Mouse (Mus musculus): ENCODE data around the gene Msmp. TPM values are rescaled to one million over a fixed set of nuclear protein-coding genes. Genes with fewer than 3 reads are reported as not detected.
"Not testable (repeated sequence)": the region's sequence is repeated elsewhere in the genome, so short reads cannot be mapped to it uniquely, and the experiment has no call there.

The Msmp gene
- polyA plus RNA-seq, 1 experiment from 2014 or later: 2.1 TPM

DNA sequence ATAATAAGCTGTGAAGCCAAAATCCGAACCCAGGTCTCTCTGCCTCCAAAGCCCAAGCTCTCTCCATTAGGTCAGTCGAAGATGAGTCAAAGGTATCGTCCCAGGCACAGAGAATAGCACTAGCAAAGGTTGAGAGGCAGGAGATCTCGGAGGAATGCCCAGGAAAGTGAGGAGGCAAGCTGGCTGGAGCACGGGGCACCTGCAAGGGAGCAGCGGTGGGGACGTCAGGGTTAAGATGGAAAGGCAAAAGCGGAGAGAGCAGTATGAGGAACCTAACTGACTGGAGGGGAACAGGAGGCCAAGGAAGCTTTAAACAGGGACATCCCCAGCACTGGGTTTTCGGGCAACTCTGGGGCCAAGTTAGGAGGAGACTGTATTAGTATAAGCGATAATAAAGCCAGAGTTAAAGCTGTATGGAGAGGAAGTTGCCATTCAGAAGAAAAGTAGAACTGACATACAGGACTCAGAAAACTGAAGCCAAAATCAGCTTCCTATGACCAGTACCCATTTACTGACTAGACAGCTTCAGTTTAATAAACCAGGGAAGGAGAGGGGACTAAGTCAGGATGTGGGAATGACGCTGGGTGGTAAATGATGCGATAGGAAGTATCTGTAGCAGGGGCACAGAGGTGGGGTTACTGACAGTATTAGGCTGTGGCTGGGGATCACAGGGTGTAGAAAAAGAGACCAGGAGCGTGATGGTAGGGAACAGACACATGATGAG is 24.6 kb downstream of the Msmp start:
- no peaks in the 10 kb centered on the region for H3K27me3 ChIP-seq (replicated peaks)
- peak overlapping the region; percentile 86 for H3K4me2 ChIP-seq
- H3K36me3 ChIP-seq: peaks cover 43% of the 10 kb centered on the region
- peaks cover 58% of the 10 kb centered on the region for H3K4me1 ChIP-seq
- H3K9ac ChIP-seq: peak overlapping the region; percentile 98
- H3K9me3 ChIP-seq: no peaks in the 10 kb centered on the region
- H3K4me3 ChIP-seq: peak overlapping the region; percentile 85
- 47% methylated on average over 13 of the region's 13 CpGs for WGBS
- H3K27ac ChIP-seq (replicated peaks): peak overlapping the region; percentile 100
- ATAC-seq (ENCODE audit: extremely low read depth, insufficient number of reproducible peaks, low FRiP score, low TSS enrichment): no peak

- Histone ChIP-seq H3K4me1 (peaks cover 53% of the 10 kb centered on the region), H3K4me2 (peak overlapping the region; percentile 86), H3K9ac (peak overlapping the region; percentile 98), H3K27me3 (replicated peaks) (no peaks in the 10 kb centered on the region), H3K36me3 (peaks cover 45% of the 10 kb centered on the region), H3K4me3 (peak overlapping the region; percentile 85), H3K27ac (replicated peaks) (peak overlapping the region; percentile 100), H3K9me3 (no peaks in the 10 kb centered on the region)
- ATAC-seq (ENCODE audit: extremely low read depth, insufficient number of reproducible peaks, low FRiP score, low TSS enrichment): 0 out of 2 replicates have a peak, but pooled peaks have one; percentile 23
- WGBS: 10% methylated on average over 13 of the region's 13 CpGs
Observed at GRCm38 (mm10) chr4:43558631-43559356, 25.5 kb downstream of the Msmp start.

GRCm38 (mm10) chr4:43558028-43558630 is 26.2 kb downstream of the Msmp start:
- no peaks in the 10 kb centered on the region for H3K27me3 ChIP-seq (replicated peaks)
- peak overlapping the region; percentile 85 for H3K4me3 ChIP-seq
- peak overlapping the region; percentile 100 for H3K27ac ChIP-seq (replicated peaks)
- no peak for ATAC-seq (ENCODE audit: extremely low read depth, insufficient number of reproducible peaks, low FRiP score, low TSS enrichment)
- H3K4me2 ChIP-seq: peak overlapping the region; percentile 86
- no peaks in the 10 kb centered on the region for H3K9me3 ChIP-seq
- peaks cover 46% of the 10 kb centered on the region for H3K4me1 ChIP-seq
- H3K9ac ChIP-seq: peak overlapping the region; percentile 98
- H3K36me3 ChIP-seq: peaks cover 51% of the 10 kb centered on the region
- 4% methylated on average over 5 of the region's 5 CpGs for WGBS

GRCm38 (mm10) chr4:43555926-43556325 is 28.4 kb downstream of the Msmp start:
- Histone ChIP-seq H3K4me1 (peaks cover 41% of the 10 kb centered on the region), H3K9ac (no peak overlapping the region), H3K27ac (replicated peaks) (no peak overlapping the region), H3K4me2 (no peak overlapping the region), H3K4me3 (no peak overlapping the region), H3K36me3 (peaks cover 73% of the 10 kb centered on the region), H3K27me3 (replicated peaks) (no peaks in the 10 kb centered on the region), H3K9me3 (peaks cover 9% of the 10 kb centered on the region)
- 93% methylated on average over 7 of the region's 7 CpGs for WGBS
- no peak for ATAC-seq (ENCODE audit: extremely low read depth, insufficient number of reproducible peaks, low FRiP score, low TSS enrichment)

GRCm38 (mm10) chr4:43553891-43554290 is 30.4 kb downstream of the Msmp start:
- Histone ChIP-seq H3K27ac (replicated peaks) (no peak overlapping the region), H3K9ac (no peak overlapping the region), H3K27me3 (replicated peaks) (no peaks in the 10 kb centered on the region), H3K4me3 (no peak overlapping the region), H3K4me2 (no peak overlapping the region), H3K4me1 (peaks cover 21% of the 10 kb centered on the region), H3K9me3 (peaks cover 9% of the 10 kb centered on the region), H3K36me3 (peaks cover 87% of the 10 kb centered on the region)
- ATAC-seq (ENCODE audit: extremely low read depth, insufficient number of reproducible peaks, low FRiP score, low TSS enrichment): no peak

- peaks cover 99% of the 10 kb centered on the region for H3K36me3 ChIP-seq
Observed at GRCm38 (mm10) chr4:43552437-43552836, 31.9 kb downstream of the Msmp start.

GRCm38 (mm10) chr4:43551854-43552253 is 32.4 kb downstream of the Msmp start:
- H3K27me3 ChIP-seq (replicated peaks); H3K4me3 ChIP-seq; H3K4me1 ChIP-seq; H3K9me3 ChIP-seq; H3K27ac ChIP-seq (replicated peaks); ATAC-seq (ENCODE audit: extremely low read depth, insufficient number of reproducible peaks, low FRiP score, low TSS enrichment); H3K9ac ChIP-seq; H3K4me2 ChIP-seq: not testable (repeated sequence)
- peaks cover 100% of the 10 kb centered on the region for H3K36me3 ChIP-seq
- WGBS: 87% methylated on average over 6 of the region's 6 CpGs

More at GRCm38 (mm10) chr4:43552437-43552836, 31.9 kb downstream of the Msmp start:
- Histone ChIP-seq H3K27ac (replicated peaks) (no peak overlapping the region), H3K4me1 (peaks cover 6% of the 10 kb centered on the region), H3K4me3 (no peak overlapping the region), H3K9me3 (peaks cover 9% of the 10 kb centered on the region), H3K27me3 (replicated peaks) (no peaks in the 10 kb centered on the region), H3K9ac (no peak overlapping the region), H3K4me2 (no peak overlapping the region)
- 94% methylated on average over 5 of the region's 5 CpGs for WGBS
- no peak for ATAC-seq (ENCODE audit: extremely low read depth, insufficient number of reproducible peaks, low FRiP score, low TSS enrichment)

DNA sequence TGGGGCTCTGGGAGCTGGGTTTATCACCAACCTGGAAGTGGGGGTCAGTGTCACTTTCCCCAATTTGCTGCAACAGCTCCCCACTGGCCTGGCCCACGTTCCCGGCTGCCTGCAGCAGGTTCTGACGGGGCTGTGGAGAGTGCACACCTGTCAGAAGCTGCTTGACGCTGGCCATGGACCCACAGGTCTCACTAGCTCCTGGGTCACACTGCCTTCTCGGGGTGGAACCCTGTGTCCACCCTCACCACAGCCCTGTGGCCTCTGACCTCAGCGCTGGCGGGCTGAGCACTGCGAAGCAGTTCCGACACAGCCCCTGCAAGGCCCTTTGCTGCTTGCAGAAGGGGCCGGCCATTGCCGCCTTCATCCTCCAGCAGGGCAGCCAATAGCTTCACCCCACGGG is 35.2 kb downstream of the Msmp start:
- no peak overlapping the region for H3K9ac ChIP-seq
- H3K27ac ChIP-seq (replicated peaks): no peak overlapping the region
- WGBS: 84% methylated on average over 12 of the region's 12 CpGs
- no peak overlapping the region for H3K4me2 ChIP-seq
- H3K4me1 ChIP-seq: no peaks in the 10 kb centered on the region
- ATAC-seq (ENCODE audit: extremely low read depth, insufficient number of reproducible peaks, low FRiP score, low TSS enrichment): no peak
- H3K4me3 ChIP-seq: no peak overlapping the region
- peaks cover 100% of the 10 kb centered on the region for H3K36me3 ChIP-seq
- no peaks in the 10 kb centered on the region for H3K27me3 ChIP-seq (replicated peaks)
- peaks cover 9% of the 10 kb centered on the region for H3K9me3 ChIP-seq

DNA sequence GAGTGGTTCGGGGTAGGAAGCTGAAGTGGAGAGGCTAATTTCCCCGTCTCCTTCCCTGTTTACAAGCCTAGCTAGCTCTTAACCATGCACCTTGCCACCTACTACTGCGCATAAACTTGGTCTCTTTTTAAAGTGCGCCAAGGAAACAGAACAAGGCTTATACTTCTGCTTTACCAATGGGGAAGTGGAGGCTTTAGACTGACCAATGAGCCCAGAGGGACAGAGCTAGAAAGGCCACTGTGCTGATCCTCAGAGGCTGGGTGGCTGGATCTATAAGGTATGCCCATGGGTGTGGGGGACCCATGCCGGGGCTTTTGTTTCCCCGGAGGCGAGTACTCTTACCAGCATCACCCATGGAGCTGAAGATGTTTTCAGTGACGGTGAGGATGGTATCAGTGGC is 37.1 kb downstream of the Msmp start:
- H3K27me3 ChIP-seq (replicated peaks): no peaks in the 10 kb centered on the region

GRCm38 (mm10) chr4:43546375-43547047 is 37.8 kb downstream of the Msmp start:
- Histone ChIP-seq H3K9ac (no peak overlapping the region), H3K4me2 (no peak overlapping the region), H3K27me3 (replicated peaks) (no peaks in the 10 kb centered on the region), H3K36me3 (peaks cover 100% of the 10 kb centered on the region), H3K27ac (replicated peaks) (no peak overlapping the region), H3K4me1 (no peaks in the 10 kb centered on the region), H3K4me3 (no peak overlapping the region), H3K9me3 (no peaks in the 10 kb centered on the region)
- 86% methylated on average over 12 of the region's 12 CpGs for WGBS
- no peak for ATAC-seq (ENCODE audit: extremely low read depth, insufficient number of reproducible peaks, low FRiP score, low TSS enrichment)

More for the DNA sequence above, 37.1 kb downstream of the Msmp start:
- 88% methylated on average over 8 of the region's 8 CpGs for WGBS
- no peaks in the 10 kb centered on the region for H3K4me1 ChIP-seq
- no peak overlapping the region for H3K9ac ChIP-seq
- H3K4me2 ChIP-seq: no peak overlapping the region
- H3K9me3 ChIP-seq: peaks cover 2% of the 10 kb centered on the region; the same call in 1 of the 2 replicates
- H3K36me3 ChIP-seq: peaks cover 100% of the 10 kb centered on the region
- H3K27ac ChIP-seq (replicated peaks): no peak overlapping the region
- H3K4me3 ChIP-seq: no peak overlapping the region
- ATAC-seq (ENCODE audit: extremely low read depth, insufficient number of reproducible peaks, low FRiP score, low TSS enrichment): no peak

GRCm38 (mm10) chr4:43542044-43542443 is 42.2 kb downstream of the Msmp start:
- no peaks in the 10 kb centered on the region for H3K27me3 ChIP-seq (replicated peaks)
- no peak for ATAC-seq (ENCODE audit: extremely low read depth, insufficient number of reproducible peaks, low FRiP score, low TSS enrichment)
- H3K27ac ChIP-seq (replicated peaks): no peak overlapping the region
- no peaks in the 10 kb centered on the region for H3K9me3 ChIP-seq
- WGBS: 84% methylated on average over 3 of the region's 3 CpGs
- peaks cover 100% of the 10 kb centered on the region for H3K36me3 ChIP-seq
- no peak overlapping the region for H3K4me2 ChIP-seq
- H3K4me1 ChIP-seq: no peaks in the 10 kb centered on the region
- H3K4me3 ChIP-seq: no peak overlapping the region
- no peak overlapping the region for H3K9ac ChIP-seq
